Mouse (Mus musculus): Measurements from ENCODE around the gene Abca8b.
"Not testable (repeated sequence)": the region's sequence is repeated elsewhere in the genome, so short reads cannot be mapped to it uniquely, and the experiment has no call there.

The Abca8b gene

GRCm38 (mm10) chr11:109995624-109996023, at the start of gene Abca8b:
Gene Abca8b, minus strand, starts transcription at chr11:109995845.
- DNase-seq (ENCODE audit: extremely low read depth, low read depth): no peak

GRCm38 (mm10) chr11:110037795-110038194, 42.1 kb upstream of the Abca8b start:
- DNase-seq (ENCODE audit: extremely low read depth, low read depth): no peak

- no peak for DNase-seq (ENCODE audit: extremely low read depth, low read depth)
Measured at GRCm38 (mm10) chr11:110028913-110029695, 33.5 kb upstream of the Abca8b start.

GRCm38 (mm10) chr11:110010836-110011546, 15.3 kb upstream of the Abca8b start:
- no peak for DNase-seq (ENCODE audit: extremely low read depth, low read depth)

GRCm38 (mm10) chr11:109995013-109995412, 632 bp downstream of the Abca8b start:
- DNase-seq (ENCODE audit: extremely low read depth, low read depth): no peak

- DNase-seq (ENCODE audit: extremely low read depth, low read depth): no peak
Measured at GRCm38 (mm10) chr11:109994014-109994413, 1.6 kb downstream of the Abca8b start.

GRCm38 (mm10) chr11:109991270-109991669, 4.4 kb downstream of the Abca8b start:
- DNase-seq (ENCODE audit: extremely low read depth, low read depth): no peak

- DNase-seq (ENCODE audit: extremely low read depth, low read depth): no peak
Measured at GRCm38 (mm10) chr11:109990256-109990655, 5.4 kb downstream of the Abca8b start.

GRCm38 (mm10) chr11:109988164-109988563, 7.5 kb downstream of the Abca8b start:
- no peak for DNase-seq (ENCODE audit: extremely low read depth, low read depth)

- DNase-seq (ENCODE audit: extremely low read depth, low read depth): not testable (repeated sequence)
Measured at GRCm38 (mm10) chr11:109987460-109988072, 8.1 kb downstream of the Abca8b start.

GRCm38 (mm10) chr11:109981872-109982271, 13.8 kb downstream of the Abca8b start:
- no peak for DNase-seq (ENCODE audit: extremely low read depth, low read depth)

GRCm38 (mm10) chr11:109970521-109970920, 25.1 kb downstream of the Abca8b start:
- DNase-seq (ENCODE audit: extremely low read depth, low read depth): no peak

GRCm38 (mm10) chr11:109961495-109962492, 33.9 kb downstream of the Abca8b start:
- DNase-seq (ENCODE audit: extremely low read depth, low read depth): no peak

- no peak for DNase-seq (ENCODE audit: extremely low read depth, low read depth)
Measured at GRCm38 (mm10) chr11:109955185-109955584, 40.5 kb downstream of the Abca8b start.

GRCm38 (mm10) chr11:109936915-109937314, 58.7 kb downstream of the Abca8b start:
- no peak for DNase-seq (ENCODE audit: extremely low read depth, low read depth)

- not testable (repeated sequence) for DNase-seq (ENCODE audit: extremely low read depth, low read depth)
Measured at GRCm38 (mm10) chr11:109933207-109933606, 62.4 kb downstream of the Abca8b start.

GRCm38 (mm10) chr11:109928489-109928888, 67.2 kb downstream of the Abca8b start:
- DNase-seq (ENCODE audit: extremely low read depth, low read depth): no peak

- no peak for DNase-seq (ENCODE audit: extremely low read depth, low read depth)
Measured at GRCm38 (mm10) chr11:109926718-109927680, 68.6 kb downstream of the Abca8b start.

GRCm38 (mm10) chr11:109922236-109922635, 73.4 kb downstream of the Abca8b start:
- no peak for DNase-seq (ENCODE audit: extremely low read depth, low read depth)

GRCm38 (mm10) chr11:109919480-109919879, 76.2 kb downstream of the Abca8b start:
- DNase-seq (ENCODE audit: extremely low read depth, low read depth): no peak
